Mouse (Mus musculus) E14TG2a.4 (cell line): ENCODE measurements around the gene Btg4.
A peak's percentile ranks its signal among the peaks of the same experiment; 100 is the strongest.
"Not testable (repeated sequence)": the region's sequence is repeated elsewhere in the genome, so short reads cannot be mapped to it uniquely, and the experiment has no call there.

Experiments
- H3K27me3 ChIP-seq: 2 replicates; pipeline ENCODE4 v1.6.1; 2014; ENCODE audit warnings: low read length, control low read depth; ENCODE audit not compliant: insufficient read depth
- H3K36me3 ChIP-seq: 2 replicates; pipeline ENCODE4 v1.6.1; 2014; ENCODE audit warnings: low read length, control low read depth; ENCODE audit not compliant: insufficient read depth
- H3K4me1 ChIP-seq: replicated peaks from 2 replicates; pipeline ENCODE4 v1.6.1; 2014; ENCODE audit warnings: low read depth, low read length, control low read depth
- H3K4me3 ChIP-seq: replicated peaks from 2 replicates; pipeline ENCODE4 v1.5.1; 2014; ENCODE audit warnings: mild to moderate bottlenecking, low read length
- H3K9me3 ChIP-seq: 2 replicates; pipeline ENCODE4 v1.6.1; 2014; ENCODE audit warnings: low read length, control low read depth
- CTCF ChIP-seq: conservative IDR thresholded peaks from 2 replicates; pipeline ENCODE4 v1.5.1; 2014; ENCODE audit warnings: low read length
- NANOG ChIP-seq: IDR thresholded peaks from 2 replicates; pipeline ENCODE4 v1.6.1; 2014; ENCODE audit warnings: borderline replicate concordance, low read length, mixed read lengths
- POU5F1 ChIP-seq: IDR thresholded peaks from 2 replicates; pipeline ENCODE4 v1.6.1; 2014; ENCODE audit warnings: low read length, borderline replicate concordance

Btg4 gene

DNA sequence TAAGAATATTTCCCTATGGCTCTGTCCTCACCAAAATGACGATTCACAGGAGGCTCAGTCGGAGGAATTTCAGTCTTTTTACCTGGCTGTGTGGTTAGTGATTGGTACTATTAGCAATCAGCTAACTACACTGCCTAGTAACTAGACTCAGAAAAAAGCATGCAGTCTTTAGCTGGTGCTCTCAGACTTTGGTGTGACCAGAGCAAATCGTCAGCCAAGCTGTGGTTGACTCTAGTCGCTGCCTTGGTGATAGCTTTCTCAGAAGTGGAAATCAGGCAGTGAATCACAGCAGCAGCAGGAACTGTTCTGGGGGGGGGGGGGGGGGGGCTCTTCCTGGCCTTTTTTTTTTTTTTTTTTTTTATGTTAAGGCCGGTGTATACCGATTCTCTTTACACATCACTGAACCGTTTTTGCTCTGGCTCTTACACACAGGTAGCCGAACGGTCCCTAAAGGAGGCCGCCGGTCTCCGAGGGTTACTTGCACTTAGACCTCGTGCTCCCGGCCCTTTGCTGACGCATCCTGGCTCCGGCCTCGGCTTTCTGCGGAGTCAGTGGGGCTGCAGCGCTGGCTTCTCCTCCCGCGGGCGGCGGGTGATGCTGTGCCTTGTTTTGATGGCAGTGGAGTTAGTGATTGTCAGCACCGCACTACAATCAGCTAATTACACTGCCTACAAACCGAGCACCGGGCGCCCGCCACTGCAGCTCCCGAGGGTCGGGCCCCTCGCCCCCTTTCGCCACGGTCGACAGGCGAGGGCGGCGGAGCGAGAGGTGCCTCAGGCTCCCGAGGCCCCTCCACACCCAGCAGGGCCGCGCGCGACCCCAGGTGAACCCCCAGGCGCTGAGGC lies 42.5 kb downstream of the Btg4 start:
- peaks cover 18% of the 10 kb centered on the region for H3K4me1 ChIP-seq
- H3K4me3 ChIP-seq, result peak overlapping the region; percentile 72
- TF ChIP-seq POU5F1, result no peak
- TF ChIP-seq NANOG, result no peak
- no peak for TF ChIP-seq CTCF
- peaks cover 45% of the 10 kb centered on the region for H3K27me3 ChIP-seq
- H3K36me3 ChIP-seq, result no peaks in the 10 kb centered on the region
- no peaks in the 10 kb centered on the region; the same call in 1 of the 2 replicates for H3K9me3 ChIP-seq

DNA sequence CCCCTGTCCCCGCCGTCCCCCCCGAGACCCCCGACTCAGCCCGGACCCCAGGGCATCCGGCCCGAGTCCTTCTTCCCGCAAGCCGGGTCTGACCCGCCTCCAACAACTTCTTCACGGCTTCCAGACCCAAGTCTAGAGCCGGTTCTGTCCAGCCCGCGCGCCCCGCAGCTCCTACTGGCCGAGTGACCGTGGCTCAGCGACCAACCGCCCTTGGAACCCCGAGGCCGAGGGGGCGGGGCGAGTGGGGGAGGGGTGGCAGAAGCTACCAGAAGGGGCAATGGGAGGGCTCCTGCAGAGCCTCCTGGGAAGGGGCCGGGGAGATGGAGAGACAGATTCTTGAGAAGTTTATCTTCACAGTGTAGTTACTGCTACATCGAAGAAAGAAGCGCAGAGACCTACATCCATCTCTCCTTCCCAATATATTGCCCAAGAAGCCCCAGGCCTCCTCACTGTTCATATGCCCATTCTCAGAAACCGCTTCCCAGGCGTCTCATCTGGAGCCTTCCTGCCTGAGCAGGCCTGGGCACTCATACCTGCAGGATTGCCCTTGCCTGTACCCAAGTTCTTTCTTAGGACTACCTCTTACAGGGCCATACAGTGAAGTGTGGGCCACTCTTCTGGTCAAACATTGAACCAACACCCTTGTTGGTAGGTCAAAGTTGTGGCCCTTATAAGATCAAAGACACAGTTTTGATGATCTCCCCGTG lies 43.3 kb downstream of the Btg4 start:
- H3K4me3 ChIP-seq, result peak overlapping the region; percentile 72
- TF ChIP-seq POU5F1, result no peak
- no peak for TF ChIP-seq CTCF
- no peak for TF ChIP-seq NANOG
- peaks cover 18% of the 10 kb centered on the region for H3K4me1 ChIP-seq
- H3K9me3 ChIP-seq, result no peaks in the 10 kb centered on the region; the same call in 1 of the 2 replicates
- H3K27me3 ChIP-seq, result peaks cover 45% of the 10 kb centered on the region
- no peaks in the 10 kb centered on the region for H3K36me3 ChIP-seq

DNA sequence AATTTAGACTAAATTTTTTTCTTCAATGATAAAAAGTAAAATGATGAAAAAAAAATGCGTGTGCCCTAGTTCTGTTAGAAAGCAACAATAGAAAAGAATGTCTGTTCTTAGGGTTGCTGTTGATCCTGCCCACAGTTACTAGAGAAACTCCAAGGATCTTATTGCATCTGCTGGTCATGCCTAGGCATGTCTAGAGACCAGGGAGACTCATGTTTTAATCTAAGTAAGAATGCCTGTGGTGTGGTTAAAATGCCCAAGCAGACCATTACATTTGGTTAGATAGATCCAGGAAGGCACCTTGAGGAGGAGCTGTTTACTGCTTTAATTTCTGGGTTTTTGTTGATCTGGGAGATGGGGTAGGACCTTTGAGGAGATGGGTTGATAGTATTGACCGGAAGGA lies 45.0 kb downstream of the Btg4 start:
- TF ChIP-seq POU5F1 (no peak), CTCF (no peak), NANOG (no peak)
- Histone ChIP-seq H3K27me3 (peaks cover 41% of the 10 kb centered on the region), H3K4me3 (no peak overlapping the region), H3K4me1 (peaks cover 18% of the 10 kb centered on the region), H3K9me3 (no peaks in the 10 kb centered on the region; the same call in 1 of the 2 replicates), H3K36me3 (no peaks in the 10 kb centered on the region)

DNA sequence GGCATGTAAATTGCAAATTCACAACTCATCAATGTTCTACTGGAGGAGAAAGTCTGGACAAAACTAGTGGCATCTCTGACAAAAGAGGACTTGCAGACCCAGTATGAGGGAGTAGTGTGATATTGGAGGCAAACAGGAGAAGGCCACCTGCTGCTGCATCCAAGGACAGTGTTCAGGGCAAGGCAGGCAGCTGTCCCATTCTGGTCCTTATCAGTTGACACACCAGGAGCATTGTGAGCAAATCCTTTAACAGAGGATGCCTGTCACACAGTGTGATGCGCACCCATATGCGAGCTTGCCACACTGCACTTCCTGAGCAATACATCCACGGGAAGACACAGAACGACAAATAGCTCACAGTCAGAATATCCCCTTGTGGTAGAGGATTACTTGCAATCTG lies 54.1 kb downstream of the Btg4 start:
- Histone ChIP-seq H3K27me3 (no peaks in the 10 kb centered on the region; the same call in 1 of the 2 replicates), H3K4me1 (no peaks in the 10 kb centered on the region), H3K36me3 (no peaks in the 10 kb centered on the region), H3K9me3 (no peaks in the 10 kb centered on the region), H3K4me3 (no peak overlapping the region)
- TF ChIP-seq POU5F1, result no peak
- TF ChIP-seq NANOG, result no peak
- no peak for TF ChIP-seq CTCF

DNA sequence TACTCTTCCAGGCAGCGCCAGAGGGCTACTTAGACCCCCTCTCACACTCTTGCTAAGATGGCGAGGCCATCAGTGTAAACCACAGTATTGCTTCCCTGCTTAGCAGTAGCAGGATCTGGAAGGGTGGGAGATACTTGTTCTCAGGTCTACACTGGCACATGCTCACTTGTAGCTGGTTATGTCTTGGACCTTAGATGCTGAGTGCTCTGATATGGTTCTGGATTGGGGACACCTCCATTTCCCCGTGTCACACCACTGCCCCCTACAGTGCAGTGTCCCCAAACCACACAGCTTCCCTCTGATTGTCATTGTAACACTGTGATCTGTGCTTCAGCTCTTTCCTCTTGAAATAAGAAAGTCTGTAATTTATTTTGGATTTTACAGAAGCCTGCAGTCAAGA lies 76.3 kb downstream of the Btg4 start:
- Histone ChIP-seq H3K27me3 (no peaks in the 10 kb centered on the region), H3K36me3 (no peaks in the 10 kb centered on the region)
- no peak for TF ChIP-seq NANOG
- TF ChIP-seq CTCF, result no peak; the same call in none of the 2 replicates
- no peak for TF ChIP-seq POU5F1

DNA sequence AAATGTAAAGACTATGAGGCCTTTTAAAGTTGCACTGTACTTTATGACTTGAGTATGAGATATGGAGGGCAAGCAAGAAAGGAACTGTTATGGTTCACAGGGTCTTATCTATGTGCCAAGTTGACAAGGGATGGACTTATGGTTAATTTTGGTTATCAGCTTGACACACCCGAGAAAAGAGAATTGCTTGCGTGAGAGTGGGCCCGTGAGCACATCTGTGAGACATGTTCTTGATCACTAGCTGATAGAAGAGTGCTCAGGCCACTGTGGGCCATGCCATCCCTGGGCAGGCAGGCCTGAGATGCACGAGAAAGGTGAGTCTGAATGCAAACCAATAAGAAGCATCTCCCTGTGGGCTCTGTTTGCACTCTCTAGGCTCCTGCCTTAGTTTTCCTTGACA lies 76.7 kb downstream of the Btg4 start:
- no peak for TF ChIP-seq CTCF
- no peak for TF ChIP-seq NANOG
- no peak for TF ChIP-seq POU5F1
- no peak overlapping the region for H3K4me3 ChIP-seq
- H3K9me3 ChIP-seq, result no peaks in the 10 kb centered on the region

More for the DNA sequence above, 76.3 kb downstream of the Btg4 start:
- Histone ChIP-seq H3K4me1 (no peaks in the 10 kb centered on the region), H3K9me3 (no peaks in the 10 kb centered on the region), H3K4me3 (no peak overlapping the region)

DNA sequence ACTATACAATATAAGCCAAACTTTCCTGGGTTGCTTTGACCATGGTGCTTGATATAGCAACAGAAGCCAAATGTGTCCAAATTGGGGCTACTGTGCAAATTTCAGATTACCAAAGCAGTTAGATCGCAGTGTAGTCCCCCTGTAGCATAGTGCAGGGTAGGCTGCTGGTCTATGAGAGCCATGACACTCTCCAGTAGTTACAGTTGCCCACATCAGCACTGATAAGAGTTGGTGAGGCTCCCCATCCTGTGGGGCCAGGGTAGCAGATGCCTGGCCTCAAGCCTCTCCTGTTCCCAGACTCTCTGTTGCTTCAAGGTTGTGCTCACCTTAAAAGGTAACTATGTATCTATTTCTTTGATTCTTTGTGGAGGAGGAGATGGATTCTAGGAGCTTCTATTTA lies 77.1 kb downstream of the Btg4 start:
- no peaks in the 10 kb centered on the region for H3K27me3 ChIP-seq

More for the DNA sequence above, 76.7 kb downstream of the Btg4 start:
- H3K4me1 ChIP-seq, result no peaks in the 10 kb centered on the region
- H3K27me3 ChIP-seq, result no peaks in the 10 kb centered on the region
- H3K36me3 ChIP-seq, result no peaks in the 10 kb centered on the region

DNA sequence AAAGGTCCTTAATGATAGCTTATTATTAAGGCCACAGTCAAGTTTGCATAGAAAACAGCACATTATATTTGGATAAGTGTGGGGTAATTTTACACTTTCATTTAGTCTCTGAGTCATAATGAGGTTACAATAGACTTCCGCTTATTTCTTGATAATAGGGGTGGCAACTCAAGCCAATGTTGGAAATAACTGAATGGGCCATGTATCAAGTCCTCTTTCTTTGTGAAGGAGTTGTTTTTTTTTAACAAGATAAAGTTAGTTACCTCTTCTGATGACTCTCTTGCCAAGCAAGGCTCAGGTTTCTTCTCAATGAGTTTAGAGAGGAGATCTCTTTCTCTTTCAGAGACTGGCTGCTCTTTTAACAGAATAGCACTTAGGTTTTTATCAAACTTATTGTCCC lies 77.6 kb downstream of the Btg4 start:
- no peaks in the 10 kb centered on the region for H3K36me3 ChIP-seq
- no peaks in the 10 kb centered on the region for H3K9me3 ChIP-seq
- no peak for TF ChIP-seq CTCF
- no peak for TF ChIP-seq POU5F1
- no peak for TF ChIP-seq NANOG
- H3K4me1 ChIP-seq, result no peaks in the 10 kb centered on the region
- H3K27me3 ChIP-seq, result no peaks in the 10 kb centered on the region
- no peak overlapping the region for H3K4me3 ChIP-seq

More for the DNA sequence above, 77.1 kb downstream of the Btg4 start:
- H3K36me3 ChIP-seq, result no peaks in the 10 kb centered on the region
- TF ChIP-seq CTCF (no peak), NANOG (no peak), POU5F1 (no peak)
- no peak overlapping the region for H3K4me3 ChIP-seq
- no peaks in the 10 kb centered on the region for H3K9me3 ChIP-seq
- H3K4me1 ChIP-seq, result no peaks in the 10 kb centered on the region

DNA sequence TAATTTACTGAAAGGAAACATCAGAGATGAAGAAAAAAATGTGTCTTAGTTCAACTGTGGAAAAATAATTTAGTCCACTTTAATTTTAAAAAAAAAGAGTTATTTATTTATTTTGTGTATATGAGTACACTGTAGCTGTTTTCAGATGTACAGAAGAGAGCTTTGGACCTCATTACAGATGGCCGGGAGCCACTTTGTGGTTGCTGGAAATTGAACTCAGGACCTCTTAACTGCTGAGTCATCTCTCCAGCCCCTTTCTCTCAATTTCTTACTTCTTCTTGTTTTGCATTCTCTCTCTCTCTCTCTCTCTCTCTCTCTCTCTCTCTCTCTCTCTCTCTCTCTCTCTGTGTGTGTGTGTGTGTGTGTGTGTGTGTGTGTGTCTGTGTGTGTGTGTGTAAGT lies 78.7 kb downstream of the Btg4 start:
- H3K9me3 ChIP-seq, H3K4me1 ChIP-seq, H3K36me3 ChIP-seq, H3K27me3 ChIP-seq, H3K4me3 ChIP-seq: not testable (repeated sequence)
